Mouse (Mus musculus) urinary bladder, adult 18-20 months (tissue): ENCODE data around the gene Tmem40.

Experiments used
- DNase-seq, 2 experiments: peaks; one replicate each; pipeline ENCODE4 v3.0.0; 2022; ENCODE audit warnings: low spot score in 2 of 2, mixed read lengths in 2 of 2

Gene Tmem40

DNA sequence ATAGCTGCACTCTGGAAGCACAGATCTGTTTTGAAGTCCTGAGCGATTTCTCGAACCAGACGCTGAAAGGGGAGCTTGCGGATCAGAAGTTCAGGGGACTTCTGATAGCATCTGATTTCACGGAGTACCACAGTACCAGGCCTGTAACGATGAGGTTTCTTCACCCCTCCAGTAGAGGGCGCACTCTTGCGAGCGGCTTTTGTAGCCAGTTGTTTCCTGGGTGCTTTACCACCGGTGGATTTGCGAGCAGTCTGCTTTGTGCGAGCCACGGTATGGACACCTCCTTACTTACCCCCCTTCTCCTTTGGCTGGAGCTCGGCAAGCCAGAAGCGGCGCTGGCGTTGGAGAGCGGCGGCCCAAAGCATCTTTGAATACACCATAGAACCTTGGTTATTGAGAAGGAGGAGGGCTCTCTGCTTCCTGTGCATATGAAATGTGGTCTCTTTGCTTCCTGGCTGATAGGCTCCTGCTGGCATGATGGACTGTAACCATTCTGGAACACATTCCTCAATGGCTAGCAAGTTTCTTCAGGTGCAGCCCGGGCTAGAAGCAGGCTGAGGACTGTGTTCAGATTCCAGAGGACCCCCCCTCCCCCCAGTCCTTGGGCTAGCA lies 8.0 kb upstream of the Tmem40 start:
- no peak for DNase-seq

DNA sequence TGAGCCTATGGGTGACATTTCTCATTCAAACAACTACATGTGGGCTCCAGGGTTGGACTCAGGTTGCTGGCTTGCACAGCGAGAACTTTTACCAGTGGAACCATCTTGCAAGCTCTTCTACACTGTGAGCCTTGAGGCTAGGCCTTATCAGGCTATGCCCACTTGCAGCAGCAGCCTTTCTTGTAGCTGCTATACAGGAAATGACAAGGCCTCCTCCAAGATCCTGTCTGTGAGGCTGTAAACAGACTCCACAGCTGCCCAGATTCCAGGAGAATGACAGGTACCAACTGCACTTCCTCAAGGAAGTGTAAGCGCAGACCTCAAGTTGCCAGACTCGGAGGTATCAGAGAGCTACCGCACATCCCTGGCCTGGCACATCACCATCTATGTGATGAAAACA lies 6.0 kb upstream of the Tmem40 start:
- no peak for DNase-seq

DNA sequence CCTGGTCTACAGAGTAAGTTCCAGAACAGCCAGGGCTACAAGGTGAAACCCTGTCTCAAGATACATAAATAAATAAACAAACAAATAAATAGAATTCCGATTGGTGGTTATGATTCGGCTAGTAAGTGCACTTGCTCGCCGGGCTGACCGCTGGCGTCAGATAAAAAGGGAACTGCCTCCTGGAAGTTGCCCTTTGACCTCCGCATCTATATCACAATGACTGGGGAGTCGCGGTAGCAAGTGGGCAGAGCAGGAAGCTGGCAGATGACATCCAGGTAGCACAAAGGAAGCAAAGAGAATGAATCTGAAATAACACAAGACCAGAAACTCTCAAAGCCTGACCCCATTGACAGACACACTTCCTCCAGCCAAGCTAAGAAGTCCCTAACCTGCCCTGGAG lies 5.1 kb upstream of the Tmem40 start:
- DNase-seq, result no peak

DNA sequence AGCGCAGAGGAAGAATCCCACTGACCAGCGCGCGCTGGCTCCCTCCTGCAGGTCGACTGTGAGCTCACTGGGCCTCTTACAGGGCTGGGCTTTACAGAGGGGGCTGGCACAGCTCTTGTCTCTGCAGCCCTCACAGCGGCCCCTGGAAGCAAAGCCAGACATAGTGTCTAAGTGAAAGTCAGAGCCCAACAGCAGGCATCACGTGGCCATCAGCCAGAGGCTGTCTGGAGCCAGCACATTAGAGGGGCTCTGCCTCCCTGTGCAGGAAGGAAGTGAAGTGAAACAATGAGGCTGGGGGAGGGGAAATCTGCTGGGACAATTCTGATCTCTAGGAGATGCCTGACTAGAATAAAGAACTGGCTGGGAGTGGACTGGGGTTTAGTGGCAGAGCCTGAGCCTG lies 2.0 kb upstream of the Tmem40 start:
- no peak for DNase-seq

DNA sequence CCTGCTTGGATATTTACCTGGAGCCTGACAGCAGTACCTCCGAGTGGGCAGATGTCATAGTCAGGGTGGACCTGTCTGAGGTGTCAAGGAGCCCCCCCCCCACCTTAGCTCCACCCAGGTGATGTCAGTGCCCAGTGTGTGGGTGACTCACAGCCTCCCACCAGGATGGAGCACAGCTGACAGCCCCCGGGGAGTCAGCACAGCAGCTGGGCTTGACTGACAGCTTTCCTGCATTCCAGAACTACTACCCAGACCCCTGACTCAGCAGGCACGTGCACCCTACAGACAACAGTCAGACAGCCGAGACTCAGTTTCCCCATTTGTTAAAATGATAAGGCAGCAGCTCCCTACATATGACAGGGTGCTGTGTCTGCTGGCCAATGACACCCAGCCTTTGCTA lies 1.2 kb downstream of the Tmem40 start:
- DNase-seq, result no peak

DNA sequence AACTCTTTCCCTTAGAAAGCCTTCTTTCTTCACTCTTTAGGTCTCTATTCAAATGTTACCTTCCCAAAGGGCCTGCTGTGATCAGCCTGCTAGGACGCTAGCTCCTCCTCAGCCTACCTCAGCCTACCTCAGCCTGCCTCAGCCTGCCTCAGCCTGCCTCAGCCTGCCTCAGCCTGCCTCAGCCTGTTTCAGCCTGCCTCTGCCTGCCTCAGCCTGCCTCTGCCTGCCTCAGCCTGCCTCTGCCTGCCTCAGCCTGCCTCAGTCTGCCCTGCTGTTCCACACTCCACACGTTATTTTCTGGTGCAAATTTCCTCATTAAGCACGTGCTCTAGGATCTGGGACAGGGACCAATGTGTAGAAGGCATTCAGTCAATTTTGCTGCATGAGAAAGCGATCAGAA lies 2.1 kb downstream of the Tmem40 start:
- no peak for DNase-seq

DNA sequence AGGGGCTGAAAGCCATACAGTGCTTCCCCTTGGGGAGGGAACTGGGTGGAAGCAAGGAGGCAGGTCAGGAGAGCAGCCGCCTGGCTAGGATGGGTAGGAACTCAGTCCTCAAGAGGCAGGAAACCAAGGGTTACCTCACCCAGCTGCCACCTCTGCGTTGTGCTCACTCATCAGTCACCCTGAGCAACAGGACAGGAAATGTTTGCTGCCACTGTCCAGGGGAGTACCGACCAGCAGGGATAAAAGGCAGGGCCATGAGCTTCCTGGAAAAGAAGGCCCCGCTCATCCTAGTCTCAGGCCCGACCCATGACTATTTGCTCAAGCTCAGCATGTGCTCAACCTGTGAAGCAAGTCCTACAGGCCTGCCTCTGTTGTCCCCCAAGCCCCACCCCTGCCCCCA lies 2.7 kb downstream of the Tmem40 start:
- DNase-seq, result peak in 1 of 2 experiments; percentile 20

DNA sequence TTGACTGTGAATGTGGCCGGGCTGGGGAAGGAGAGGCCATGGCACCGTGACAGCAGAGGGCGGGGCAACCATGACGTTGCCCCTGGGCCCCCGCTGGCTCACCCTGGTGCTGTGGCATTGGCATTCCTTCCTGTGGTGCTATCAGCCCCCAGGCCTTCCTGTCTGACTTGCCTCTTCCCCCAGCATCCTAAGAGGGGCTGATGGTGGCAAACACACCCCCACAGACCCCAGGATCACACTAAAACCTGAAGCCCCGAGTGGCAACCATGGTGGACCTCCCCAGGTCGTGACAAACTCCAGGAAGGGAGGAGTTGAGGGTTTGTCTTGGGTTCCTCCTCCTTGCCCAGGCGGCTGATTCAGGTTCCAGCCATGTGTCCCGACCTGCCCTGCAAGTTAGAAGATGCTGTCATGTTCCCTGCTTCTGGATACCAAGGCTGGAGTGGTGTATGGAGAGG lies 3.2 kb downstream of the Tmem40 start:
- DNase-seq, result peak; percentile 77 to 79

DNA sequence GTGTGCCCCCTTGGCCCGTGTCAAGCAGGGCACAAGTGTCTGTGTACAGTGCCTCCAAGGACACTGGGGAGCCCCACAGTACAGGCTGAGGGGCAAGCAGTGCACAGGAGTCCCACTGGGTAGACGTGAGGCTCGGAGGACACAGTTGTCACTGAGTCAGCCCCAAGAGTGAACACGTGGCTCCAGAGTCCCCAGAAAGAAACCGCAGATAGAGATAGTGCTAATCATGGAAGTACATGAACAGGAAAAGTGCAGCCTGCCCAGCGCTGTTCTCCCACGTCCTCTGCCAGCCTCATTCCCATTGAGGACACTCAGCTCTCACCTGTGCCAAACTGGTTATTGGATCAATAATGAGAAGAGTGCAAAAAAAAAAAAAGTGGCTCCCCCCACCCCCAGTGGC lies 6.7 kb downstream of the Tmem40 start:
- no peak for DNase-seq

DNA sequence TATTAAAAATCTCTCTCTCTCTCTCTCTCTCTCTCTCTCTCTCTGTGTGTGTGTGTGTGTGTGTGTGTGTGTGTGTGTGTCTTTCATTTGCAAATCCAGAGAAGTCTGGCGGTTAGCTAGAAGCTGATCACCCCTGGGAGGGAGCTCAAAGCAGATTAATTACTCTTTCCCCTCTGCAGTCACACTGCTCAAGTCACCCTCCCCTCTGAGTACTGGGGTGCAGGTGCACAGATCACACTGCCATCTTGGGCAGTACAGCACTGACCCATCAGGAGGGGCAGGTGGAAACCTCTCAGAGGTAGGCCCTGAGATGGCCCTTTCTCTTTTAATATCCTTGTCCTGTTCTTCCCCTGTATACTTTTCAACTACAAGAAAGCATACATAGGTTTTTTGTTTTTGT lies 15.9 kb downstream of the Tmem40 start:
- DNase-seq, result no peak

DNA sequence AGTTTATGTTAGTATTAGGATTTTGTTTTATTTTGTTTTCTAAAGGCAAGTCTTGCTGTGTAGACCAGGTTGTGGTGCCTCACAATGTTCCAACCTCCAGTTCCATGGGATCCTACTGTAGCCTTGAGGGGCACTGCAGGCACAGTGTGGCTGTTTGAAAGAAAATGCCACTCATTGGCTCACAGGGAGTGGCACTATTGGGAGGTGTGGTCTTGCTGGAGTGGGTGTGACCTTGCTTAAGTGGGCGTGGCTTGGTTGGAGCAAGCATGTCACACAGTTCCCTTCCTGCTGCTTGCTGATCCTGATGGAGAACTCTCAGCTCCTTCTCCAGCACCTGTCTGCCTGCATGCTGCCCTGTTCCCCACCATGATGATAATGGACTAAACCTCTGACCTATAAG lies 18.6 kb downstream of the Tmem40 start:
- DNase-seq, result no peak

DNA sequence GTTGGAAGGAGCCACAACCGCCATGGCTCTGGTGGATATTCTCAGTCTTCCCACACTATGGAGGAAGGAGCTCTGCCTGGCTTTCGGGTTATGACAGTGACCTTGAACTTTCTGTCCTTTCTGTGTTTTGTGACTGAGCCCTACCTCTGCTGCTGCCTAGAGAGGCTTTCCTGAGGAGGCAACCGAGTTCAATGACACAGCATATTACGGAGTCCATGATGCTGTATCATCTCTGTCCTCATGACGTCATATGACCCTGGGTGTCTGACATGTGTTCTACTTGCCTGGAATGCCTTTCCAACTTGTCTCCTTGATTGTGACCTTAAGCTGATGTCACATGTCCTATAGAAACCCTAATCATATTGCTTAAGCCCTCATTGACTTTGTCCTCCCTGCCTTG lies 23.2 kb downstream of the Tmem40 start:
- no peak for DNase-seq

DNA sequence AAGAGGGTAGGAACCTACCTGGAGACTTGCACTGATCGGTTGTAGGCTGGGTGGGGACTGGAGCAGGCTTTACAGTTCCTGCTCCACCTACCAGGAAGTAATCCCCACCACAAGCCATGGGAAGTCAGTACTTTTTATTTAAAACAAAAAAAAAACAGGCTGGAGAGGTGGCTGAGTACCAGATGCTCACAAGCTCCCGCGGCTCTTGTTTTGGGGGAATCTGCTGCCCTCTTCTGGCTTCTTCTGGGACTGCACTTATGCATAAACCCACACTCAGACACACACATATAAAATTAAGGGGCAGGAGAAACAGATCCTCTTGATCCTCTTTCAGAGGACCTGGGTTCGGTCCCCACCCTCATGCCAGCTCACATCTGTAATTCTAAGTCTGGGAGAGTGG lies 27.3 kb downstream of the Tmem40 start:
- no peak for DNase-seq

DNA sequence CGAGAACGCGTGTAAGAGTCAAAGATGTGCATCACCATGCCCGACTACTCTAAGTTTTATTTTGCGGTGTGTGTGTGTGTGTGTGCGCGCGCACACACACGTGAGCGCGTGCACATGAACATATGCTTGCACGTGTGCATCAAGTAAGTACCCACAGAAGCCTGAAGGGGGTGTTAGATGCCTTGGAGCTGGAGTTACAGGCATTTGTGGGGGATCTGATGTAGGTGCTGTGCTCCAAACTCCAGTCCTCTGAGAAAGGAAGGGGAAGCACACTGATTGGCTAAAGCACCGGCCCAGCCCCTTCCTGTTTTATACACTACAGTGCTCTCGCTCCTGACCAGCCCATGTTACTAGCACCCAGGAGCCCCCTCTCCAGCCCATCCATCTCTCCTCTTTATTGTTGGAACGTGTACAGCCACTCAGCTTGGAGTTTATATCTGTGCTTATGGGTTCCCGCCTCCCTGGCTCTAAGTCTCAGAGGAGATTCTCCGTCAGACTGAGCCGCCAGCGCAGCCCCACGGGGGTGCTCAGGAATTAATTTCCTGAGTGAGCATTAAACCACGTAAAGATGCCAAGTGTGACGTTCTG lies 29.8 kb downstream of the Tmem40 start:
- DNase-seq, result no peak

DNA sequence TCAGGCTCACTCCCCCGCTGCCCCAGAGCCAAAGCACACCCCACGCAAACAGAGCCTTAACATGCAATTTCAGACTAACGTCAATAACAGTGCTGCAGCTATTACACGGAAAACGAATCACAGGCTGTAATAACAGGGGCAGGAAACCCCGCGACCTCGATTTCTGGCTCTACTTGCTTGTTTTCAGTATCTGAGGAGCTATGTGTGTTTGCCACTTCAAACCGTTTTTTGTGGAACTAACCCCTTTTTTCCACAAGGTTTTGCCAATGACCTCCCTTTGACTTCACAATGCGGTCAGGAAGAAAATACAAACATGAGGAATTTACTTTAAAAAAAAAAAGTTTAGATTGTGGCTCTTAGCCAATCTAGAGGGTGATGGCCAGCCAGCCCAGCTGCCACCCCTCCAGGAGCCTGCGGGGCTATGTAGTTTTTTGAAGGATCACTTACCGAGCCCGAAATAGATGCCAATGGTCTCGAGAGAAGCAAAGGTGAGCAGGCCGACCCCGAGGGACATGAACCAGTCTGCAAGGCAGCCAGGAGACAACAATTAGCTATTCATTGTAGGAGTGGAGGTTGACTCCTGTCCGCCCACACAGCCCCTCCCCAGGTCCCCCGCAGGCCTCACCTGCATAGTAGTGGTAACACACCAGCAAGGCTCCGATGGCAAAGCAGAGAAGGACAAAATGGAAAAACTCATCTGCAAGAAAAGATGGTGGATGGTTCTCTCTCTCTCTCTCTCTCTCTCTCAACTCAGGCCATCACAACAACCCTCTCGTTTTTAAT lies 31.5 kb downstream of the Tmem40 start:
- DNase-seq, result no peak

DNA sequence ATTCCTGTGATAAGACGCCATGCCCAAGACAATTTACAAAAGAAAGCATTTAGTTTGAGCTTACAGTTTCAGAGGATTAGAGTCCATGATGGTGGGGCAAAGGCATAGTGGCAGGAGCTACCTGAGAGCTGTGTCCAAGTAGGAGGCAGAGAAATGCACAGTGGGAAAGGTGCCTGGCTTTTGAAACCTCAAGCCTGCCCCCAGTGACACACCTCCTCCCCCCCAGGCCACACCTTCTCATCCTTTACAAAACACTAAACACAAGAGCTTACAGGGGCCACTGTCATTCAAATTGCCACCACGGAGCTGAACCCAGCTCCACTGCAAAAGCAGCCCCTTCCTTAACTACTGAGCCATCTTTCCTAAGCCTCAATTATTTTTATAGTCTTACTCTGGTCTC lies 34.6 kb downstream of the Tmem40 start:
- no peak for DNase-seq

DNA sequence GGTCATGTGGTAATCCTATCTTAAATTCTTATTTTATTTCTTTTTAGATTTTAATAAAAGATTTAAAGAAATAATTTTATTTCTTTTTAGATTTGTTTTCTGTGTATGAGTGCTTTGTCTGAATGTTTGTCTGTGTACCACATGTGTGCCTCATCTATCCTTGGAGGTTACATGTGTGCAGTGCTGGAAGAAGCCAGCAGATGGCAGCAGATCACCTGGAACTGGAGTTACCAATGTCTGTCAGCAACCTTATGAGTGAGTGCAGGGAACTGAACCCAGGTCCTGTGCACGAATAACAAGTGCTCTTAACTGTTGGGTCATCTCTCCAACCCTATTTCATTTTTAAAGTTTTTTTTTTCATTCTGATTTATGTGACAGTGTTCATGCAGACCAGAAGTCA lies 35.1 kb downstream of the Tmem40 start:
- DNase-seq, result no peak

DNA sequence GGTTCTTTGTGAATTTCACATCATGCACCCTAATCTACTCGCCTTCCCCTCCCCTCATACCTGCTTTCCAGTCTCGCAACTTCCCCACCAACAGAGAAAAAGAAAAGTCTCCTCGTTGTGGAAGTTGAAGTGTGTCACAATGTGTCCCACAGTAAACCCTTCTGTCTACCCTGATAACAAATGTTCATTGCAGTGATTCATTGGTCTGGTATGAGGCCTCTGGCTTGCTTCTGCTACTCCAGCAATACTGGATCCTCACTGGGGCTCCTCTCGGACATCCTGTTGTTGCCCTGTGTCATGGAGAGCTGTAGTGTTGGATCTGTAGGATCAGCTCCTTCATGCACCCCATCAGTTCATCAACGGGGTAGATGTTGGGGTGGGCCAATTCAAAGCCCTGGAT lies 40.0 kb downstream of the Tmem40 start:
- peak in 1 of 2 experiments; percentile 31 for DNase-seq

DNA sequence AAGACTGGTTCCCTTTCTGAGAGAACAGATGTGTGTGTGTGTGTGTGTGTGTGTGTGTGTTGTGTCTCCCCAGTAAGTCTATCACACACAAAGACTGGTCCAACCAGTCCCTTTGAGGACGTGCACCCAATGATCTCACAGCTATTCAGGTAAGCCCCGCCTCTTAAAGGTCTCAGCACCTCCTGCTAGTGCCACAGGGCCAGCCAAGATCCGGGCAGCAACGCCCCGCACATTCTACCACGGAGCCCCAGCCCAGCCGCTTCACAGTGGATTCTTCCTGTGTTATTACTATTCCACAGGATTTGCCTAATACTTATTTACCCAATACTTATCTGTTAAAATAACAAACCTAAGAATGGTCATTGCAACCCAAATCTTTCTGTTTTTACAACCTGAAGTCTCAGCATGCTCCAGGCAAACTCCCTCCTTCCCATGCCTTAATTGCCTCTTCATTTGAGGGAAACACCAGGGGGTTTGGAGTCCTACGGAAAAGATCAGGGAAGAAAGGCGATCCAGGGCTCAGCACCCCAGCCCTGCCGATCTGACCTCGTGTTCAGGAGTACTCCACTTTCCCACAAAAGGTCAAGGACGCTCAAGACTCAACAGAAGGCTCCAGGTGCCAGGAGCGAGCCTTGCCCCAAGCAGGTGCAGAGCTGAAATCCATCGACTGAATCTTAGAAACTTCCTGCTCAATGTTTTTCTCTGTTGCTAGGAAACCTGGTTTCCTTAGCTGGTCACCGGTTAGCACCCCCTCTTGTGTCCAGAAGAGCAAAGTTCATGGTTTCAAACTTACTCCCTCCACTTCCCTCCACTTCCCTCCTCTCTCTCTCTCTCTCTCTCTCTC lies 44.3 kb downstream of the Tmem40 start:
- DNase-seq, result peak; percentile 43 to 66

DNA sequence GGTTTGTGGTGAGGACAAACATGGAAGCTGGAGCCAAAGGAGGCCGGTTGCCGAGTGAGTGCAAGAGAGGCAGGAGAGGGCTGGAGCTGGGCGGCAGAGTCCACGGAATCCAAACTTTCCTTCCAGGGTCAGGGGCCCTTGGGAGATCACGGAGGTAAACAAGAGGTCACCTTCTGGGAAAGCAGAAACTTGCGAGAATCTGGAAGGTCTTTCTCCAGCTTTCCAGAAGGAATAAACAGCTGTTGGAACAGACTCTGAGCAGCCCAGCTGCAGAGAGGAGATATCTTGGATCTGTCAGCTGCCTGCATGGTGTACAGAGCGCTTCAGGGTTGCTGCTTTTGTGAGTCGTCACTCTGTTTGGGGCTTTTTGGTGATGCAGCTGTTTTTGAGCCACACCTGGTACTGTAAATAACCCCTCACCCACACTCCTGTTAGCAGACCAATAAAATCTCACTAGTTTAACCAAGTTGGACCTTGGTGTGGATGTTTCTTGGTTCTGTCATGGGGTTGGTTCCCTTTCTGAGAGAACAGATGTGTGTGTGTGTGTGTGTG lies 45.0 kb downstream of the Tmem40 start:
- peak; percentile 33 for DNase-seq

DNA sequence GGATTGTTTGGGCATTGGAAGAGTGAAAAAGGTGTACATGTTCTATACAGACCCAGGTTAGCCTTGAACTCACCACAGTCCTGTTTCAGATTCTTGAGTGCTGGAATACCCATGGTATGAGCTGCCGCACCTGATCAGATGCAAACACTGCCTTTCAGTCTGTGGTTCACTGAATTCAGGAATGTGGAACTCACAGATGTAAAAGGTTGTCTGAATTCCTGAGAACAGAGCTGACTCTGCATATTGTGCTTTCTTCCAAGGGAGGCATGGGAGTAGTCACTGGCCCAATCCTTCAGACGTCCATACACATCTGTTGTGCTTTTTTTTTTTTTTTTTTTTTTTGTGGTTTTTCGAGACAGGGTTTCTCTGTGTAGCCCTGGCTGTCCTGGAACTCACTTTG lies 50.9 kb downstream of the Tmem40 start:
- no peak for DNase-seq

DNA sequence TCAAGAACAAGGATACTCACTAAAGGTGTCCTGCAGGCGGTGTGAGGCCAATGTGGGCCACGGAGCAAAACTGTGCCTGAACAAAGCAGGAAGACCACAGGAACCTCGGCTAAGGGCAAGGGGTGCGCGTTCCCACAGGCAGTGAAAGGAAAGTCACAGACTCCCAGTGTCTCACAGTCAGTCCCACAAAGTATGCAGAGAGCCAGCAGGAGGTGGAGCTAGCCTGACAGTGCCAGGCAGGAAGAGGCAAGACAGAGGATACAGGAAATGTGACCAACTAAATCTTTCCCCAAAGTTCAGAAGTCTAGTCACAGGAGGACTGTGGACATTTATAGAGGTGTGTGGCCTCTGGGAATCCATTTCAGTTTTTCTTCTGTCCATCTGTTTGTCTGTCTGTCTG lies 59.3 kb downstream of the Tmem40 start:
- no peak for DNase-seq
